Mouse (Mus musculus): Measurements from ENCODE around the gene Hydin.
"Not testable (repeated sequence)": the region's sequence is repeated elsewhere in the genome, so short reads cannot be mapped to it uniquely, and the experiment has no call there.

Hydin gene

GRCm38 (mm10) chr8:110521851-110522250, 255.1 kb downstream of the Hydin start:
- DNase-seq (ENCODE audit: low read depth, low spot score) = no peak

- not testable (repeated sequence) for DNase-seq (ENCODE audit: low read depth, low spot score)
Measured at GRCm38 (mm10) chr8:110522495-110522894, 255.7 kb downstream of the Hydin start.

GRCm38 (mm10) chr8:110522985-110523384, 256.2 kb downstream of the Hydin start:
- DNase-seq (ENCODE audit: low read depth, low spot score) = no peak

GRCm38 (mm10) chr8:110525229-110525628, 258.5 kb downstream of the Hydin start:
- DNase-seq (ENCODE audit: low read depth, low spot score) = no peak

- no peak for DNase-seq (ENCODE audit: low read depth, low spot score)
Measured at GRCm38 (mm10) chr8:110530008-110530762, 263.4 kb downstream of the Hydin start.

GRCm38 (mm10) chr8:110533781-110534180, 267.0 kb downstream of the Hydin start:
- DNase-seq (ENCODE audit: low read depth, low spot score) = no peak

- DNase-seq (ENCODE audit: low read depth, low spot score) = no peak
Measured at GRCm38 (mm10) chr8:110537849-110538248, 271.1 kb downstream of the Hydin start.

- no peak for DNase-seq (ENCODE audit: low read depth, low spot score)
Measured at GRCm38 (mm10) chr8:110550343-110550742, 283.6 kb downstream of the Hydin start.

- not testable (repeated sequence) for DNase-seq (ENCODE audit: low read depth, low spot score)
Measured at GRCm38 (mm10) chr8:110552111-110552510, 285.3 kb downstream of the Hydin start.

- DNase-seq (ENCODE audit: low read depth, low spot score) = no peak
Measured at GRCm38 (mm10) chr8:110592641-110593040, 325.9 kb downstream of the Hydin start.

- peak; percentile 52 for DNase-seq (ENCODE audit: low read depth, low spot score)
Measured at GRCm38 (mm10) chr8:110594164-110594563, 327.4 kb downstream of the Hydin start.

GRCm38 (mm10) chr8:110604556-110604955, 337.8 kb downstream of the Hydin start:
- DNase-seq (ENCODE audit: low read depth, low spot score) = peak; percentile 55

GRCm38 (mm10) chr8:110605401-110606015, 338.7 kb downstream of the Hydin start:
- DNase-seq (ENCODE audit: low read depth, low spot score) = no peak

- no peak for DNase-seq (ENCODE audit: low read depth, low spot score)
Measured at GRCm38 (mm10) chr8:110615730-110616129, 349.0 kb downstream of the Hydin start.

GRCm38 (mm10) chr8:110617801-110618358, 351.1 kb downstream of the Hydin start:
- no peak for DNase-seq (ENCODE audit: low read depth, low spot score)

- DNase-seq (ENCODE audit: low read depth, low spot score) = peak; percentile 98
Measured at GRCm38 (mm10) chr8:110618391-110619207, 351.8 kb downstream of the Hydin start, which contains the start of gene Vac14. Vac14 (plus strand) TSS chr8:110618585.

GRCm38 (mm10) chr8:110619208-110619574, 352.4 kb downstream of the Hydin start:
- DNase-seq (ENCODE audit: low read depth, low spot score) = peak; percentile 78

- no peak for DNase-seq (ENCODE audit: low read depth, low spot score)
Measured at GRCm38 (mm10) chr8:110619919-110620318, 353.1 kb downstream of the Hydin start.

- DNase-seq (ENCODE audit: low read depth, low spot score) = no peak
Measured at GRCm38 (mm10) chr8:110626431-110626830, 359.7 kb downstream of the Hydin start.

- peak; percentile 61 for DNase-seq (ENCODE audit: low read depth, low spot score)
Measured at GRCm38 (mm10) chr8:110629245-110630063, 362.7 kb downstream of the Hydin start.

GRCm38 (mm10) chr8:110630079-110630478, 363.3 kb downstream of the Hydin start:
- no peak for DNase-seq (ENCODE audit: low read depth, low spot score)
